Comparison of ENCODE assay signal across 22 mouse cellular contexts in the genomic region with DNA sequence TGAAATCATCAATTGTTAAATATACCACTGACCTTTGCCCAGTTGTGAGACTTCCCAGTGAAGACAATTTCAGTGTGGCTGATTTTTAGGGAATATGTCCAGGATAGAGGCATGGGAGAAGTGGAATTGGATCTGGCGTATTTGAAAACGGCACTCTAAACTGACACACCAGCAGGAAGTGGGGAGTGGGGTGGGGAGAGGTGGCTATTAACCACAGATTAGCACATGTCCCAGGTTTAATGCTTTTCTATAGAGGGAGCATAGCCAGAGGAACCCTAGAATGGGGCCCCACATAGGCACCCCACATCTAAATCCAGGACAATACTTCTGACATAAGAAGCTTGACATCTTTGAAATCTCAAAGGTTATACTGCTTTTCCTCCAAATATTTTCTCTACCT.
DNase-seq lines count a peak whose midpoint lies in the region; ATAC-seq and TF ChIP-seq lines count a peak whose summit lies in the region.
"Had no signal": no experiment of that assay in that cellular context is flagged by ENCODE, and none has a peak within 500 bp of the region (broad histone marks: within the 10 kb centered on the region; RNA-seq: fewer than 3 reads in every experiment).

No protein-coding gene starts in this region.

- WGBS in midbrain, embryonic 10.5 days: 41% methylated on average over 2 of the region's 2 CpGs
- WGBS in midbrain, postnatal 0 days: 62% methylated on average over 2 of the region's 2 CpGs
- WGBS in embryonic facial prominence, embryonic 10.5 days: 40% methylated on average over 2 of the region's 2 CpGs

- no peak for TF ChIP-seq CTCF in midbrain, postnatal 0 days (IDR thresholded peaks at IDR 0.05)

- no peaks in the 10 kb centered on the region for H3K9me3 ChIP-seq in midbrain, embryonic 10.5 days (replicated peaks)
- no peaks in the 10 kb centered on the region for H3K9me3 ChIP-seq in midbrain, postnatal 0 days (ENCODE audit: low read length)
- no peaks in the 10 kb centered on the region for H3K9me3 ChIP-seq in embryonic facial prominence, embryonic 10.5 days
- H3K9me3 ChIP-seq: embryonic facial prominence, embryonic 12.5 days; forebrain, embryonic 13.5 days; forebrain, embryonic 15.5 days had no signal

- H3K9ac ChIP-seq in midbrain, postnatal 0 days (replicated peaks; ENCODE audit: low read length, poor library complexity, severe bottlenecking): no peak overlapping the region
- H3K9ac ChIP-seq: embryonic facial prominence, embryonic 12.5 days; forebrain, embryonic 13.5 days; forebrain, embryonic 15.5 days; forebrain, postnatal 0 days had no signal

- no peaks in the 10 kb centered on the region for H3K27me3 ChIP-seq in midbrain, embryonic 10.5 days (ENCODE audit: low read depth, poor library complexity, severe bottlenecking)
- H3K27me3 ChIP-seq in midbrain, postnatal 0 days (ENCODE audit: insufficient read depth, low read length): no peaks in the 10 kb centered on the region
- no peaks in the 10 kb centered on the region for H3K27me3 ChIP-seq in embryonic facial prominence, embryonic 10.5 days (replicated peaks; ENCODE audit: low read depth, poor library complexity, severe bottlenecking)
- H3K27me3 ChIP-seq: embryonic facial prominence, embryonic 12.5 days; forebrain, embryonic 13.5 days; forebrain, embryonic 15.5 days had no signal

- no peak overlapping the region for H3K4me2 ChIP-seq in midbrain, postnatal 0 days (ENCODE audit: low read depth, low read length, poor library complexity, severe bottlenecking)
- H3K4me2 ChIP-seq: embryonic facial prominence, embryonic 12.5 days; forebrain, embryonic 13.5 days; forebrain, embryonic 15.5 days had no signal

- no peak for ATAC-seq in midbrain, postnatal 0 days (ENCODE audit: low FRiP score)
- peak; percentile 56; the same call in 1 of the 2 replicates for ATAC-seq in common myeloid progenitor, adult 5-6 weeks (replicated peaks; ENCODE audit: low read depth, poor library complexity, severe bottlenecking)
- peak; percentile 34; the same call in 1 of the 2 replicates for ATAC-seq in megakaryocyte, adult 5-6 weeks (ENCODE audit: poor library complexity, severe bottlenecking)
- ATAC-seq: forebrain, embryonic 13.5 days; forebrain, embryonic 15.5 days; forebrain, postnatal 0 days had no signal

- DNase-seq in midbrain, embryonic 10.5 days (ENCODE audit: low spot score): no peak
- no peak for DNase-seq in midbrain, postnatal 0 days (ENCODE audit: low spot score)
- DNase-seq in embryonic facial prominence, embryonic 10.5 days (ENCODE audit: low spot score): no peak
- no peak for DNase-seq in gastrocnemius, postnatal 36 days
- no peak for DNase-seq in cerebellum, postnatal 4 days (ENCODE audit: low spot score in 2 of 2)
- DNase-seq in gastrocnemius, postnatal 14 days: no peak
- DNase-seq: adrenal gland, adult 2 months; adrenal gland, postnatal 10 days; adrenal gland, postnatal 25 days; cerebellum, adult 11 months; cerebellum, adult 18-20 months; cerebellum, adult 8-10 months; cerebellum, adult 9-11 months; cerebellum, postnatal 14 days; cerebellum, postnatal 36 days; embryo, embryonic 11 days; forebrain, postnatal 0 days had no signal

- peak overlapping the region; percentile 55 for H3K27ac ChIP-seq in midbrain, embryonic 10.5 days (replicated peaks)
- no peak overlapping the region for H3K27ac ChIP-seq in midbrain, postnatal 0 days (ENCODE audit: low read depth, low read length)
- H3K27ac ChIP-seq in embryonic facial prominence, embryonic 10.5 days (replicated peaks): 0 out of 2 replicates have a peak overlapping the region, but pooled peaks have one; percentile 51
- H3K27ac ChIP-seq: embryonic facial prominence, embryonic 12.5 days; forebrain, embryonic 13.5 days; forebrain, embryonic 15.5 days had no signal

- H3K4me1 ChIP-seq in midbrain, embryonic 10.5 days: peaks cover 41% of the 10 kb centered on the region
- no peaks in the 10 kb centered on the region for H3K4me1 ChIP-seq in midbrain, postnatal 0 days (ENCODE audit: insufficient read depth, low read length)
- peaks cover 32% of the 10 kb centered on the region for H3K4me1 ChIP-seq in embryonic facial prominence, embryonic 10.5 days
- H3K4me1 ChIP-seq: forebrain, embryonic 15.5 days had no signal

- H3K36me3 ChIP-seq in midbrain, embryonic 10.5 days: no peaks in the 10 kb centered on the region
- H3K36me3 ChIP-seq in midbrain, postnatal 0 days (ENCODE audit: insufficient read depth, low read length): no peaks in the 10 kb centered on the region
- H3K36me3 ChIP-seq in embryonic facial prominence, embryonic 10.5 days (replicated peaks): no peaks in the 10 kb centered on the region
- H3K36me3 ChIP-seq: embryonic facial prominence, embryonic 12.5 days; forebrain, embryonic 15.5 days had no signal

- intact Hi-C loops in gastrocnemius, postnatal 36 days (cut with DNase I): no loop called here
- intact Hi-C loops in gastrocnemius, postnatal 14 days (cut with DNase I; ENCODE audit: low total_unique reads): no loop called here

- H3K4me3 ChIP-seq in midbrain, embryonic 10.5 days: no peak overlapping the region
- H3K4me3 ChIP-seq in midbrain, postnatal 0 days (ENCODE audit: low read depth, low read length): no peak overlapping the region
- H3K4me3 ChIP-seq in embryonic facial prominence, embryonic 10.5 days: no peak overlapping the region
- H3K4me3 ChIP-seq: embryonic facial prominence, embryonic 12.5 days; forebrain, embryonic 13.5 days; forebrain, embryonic 15.5 days had no signal
